Mouse (Mus musculus) stomach, postnatal 0 days (tissue): ENCODE data around the gene Olfr790.

Experiments
- CTCF ChIP-seq: IDR thresholded peaks from 2 replicates; pipeline ENCODE4 v1.5.1; 2016; ENCODE audit warnings: antibody characterized with exemption, low read depth, mild to moderate bottlenecking, moderate library complexity
- EP300 ChIP-seq: optimal IDR thresholded peaks from 2 replicates; pipeline ENCODE3; 2016; ENCODE audit warnings: antibody characterized with exemption

DNA sequence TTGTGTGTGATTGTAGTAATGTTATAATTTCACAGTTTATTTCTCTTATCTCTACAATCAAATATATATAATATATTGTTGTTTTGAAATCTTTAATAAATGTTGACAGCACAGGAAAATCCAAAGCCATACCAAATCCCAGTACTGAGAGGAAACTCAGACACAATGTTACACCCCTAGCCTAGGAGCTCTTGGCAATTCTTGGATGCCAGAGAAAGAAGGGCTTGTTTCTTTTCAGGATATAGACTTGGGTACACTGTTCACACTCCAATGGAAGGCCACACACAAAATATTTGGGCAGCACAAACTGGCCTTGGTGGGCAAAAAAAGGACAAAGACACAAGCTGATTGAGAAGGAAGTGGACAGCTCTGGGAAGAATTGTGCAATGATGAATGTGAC lies 24.6 kb upstream of the Olfr790 start:
- TF ChIP-seq CTCF (no peak), EP300 (no peak)
